Mouse (Mus musculus): ENCODE data around the gene Erbb2.
A peak's percentile ranks its signal among the peaks of the same experiment; 100 is the strongest.

Erbb2 gene

DNA sequence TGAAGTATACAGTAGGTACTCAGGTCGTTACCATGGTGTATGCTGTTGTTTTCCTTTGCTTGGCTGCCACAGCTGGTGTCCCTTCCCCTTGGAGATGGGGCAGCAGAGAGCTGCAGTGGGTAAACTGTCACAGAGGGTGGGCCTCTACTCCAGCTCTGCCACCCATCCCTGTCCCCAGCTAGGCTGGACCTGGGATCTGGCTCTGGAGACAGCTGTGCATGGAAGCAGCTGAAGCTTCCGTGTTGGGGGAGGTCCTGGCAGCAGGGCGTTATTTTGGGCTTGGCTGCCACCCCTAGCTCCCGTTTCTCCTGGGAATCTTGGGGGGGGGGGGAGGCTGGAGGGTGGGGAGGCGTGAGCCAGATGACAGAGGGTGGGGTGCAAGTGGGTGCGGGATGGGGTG lies 6.0 kb downstream of the Erbb2 start:
- no peak for DNase-seq (ENCODE audit: extremely low spot score, low read depth, low spot score)

DNA sequence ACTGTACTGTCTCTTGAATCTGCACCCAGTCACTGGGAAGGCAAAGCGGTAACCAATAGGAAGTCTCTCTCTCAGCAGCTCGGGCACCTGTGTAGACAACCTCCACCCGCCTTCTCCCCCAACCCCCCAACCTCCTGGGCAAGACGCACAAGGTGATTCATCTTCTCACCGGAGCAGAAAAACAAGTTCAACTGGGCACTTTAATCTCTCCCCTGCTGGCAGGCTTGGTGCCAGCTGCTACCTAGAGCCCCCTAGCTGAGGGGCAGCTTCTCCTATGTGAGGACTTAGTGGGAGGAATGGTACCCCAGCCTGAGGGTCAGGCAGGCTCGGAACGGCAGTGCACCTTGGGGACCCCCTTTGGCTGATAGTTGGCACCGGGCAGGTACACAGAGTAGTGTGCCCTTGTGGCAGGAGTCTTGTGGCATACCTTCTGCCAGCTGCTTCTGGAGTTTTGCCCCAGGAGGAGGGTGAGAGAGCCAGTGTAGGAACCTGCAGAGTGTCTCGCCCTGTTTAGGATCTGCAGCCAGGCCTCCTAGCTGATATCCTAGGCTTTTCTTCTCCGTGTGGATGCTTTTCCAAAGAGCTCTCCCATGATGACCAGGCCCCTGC lies 6.8 kb downstream of the Erbb2 start:
- no peak for DNase-seq (ENCODE audit: extremely low spot score, low read depth, low spot score)

DNA sequence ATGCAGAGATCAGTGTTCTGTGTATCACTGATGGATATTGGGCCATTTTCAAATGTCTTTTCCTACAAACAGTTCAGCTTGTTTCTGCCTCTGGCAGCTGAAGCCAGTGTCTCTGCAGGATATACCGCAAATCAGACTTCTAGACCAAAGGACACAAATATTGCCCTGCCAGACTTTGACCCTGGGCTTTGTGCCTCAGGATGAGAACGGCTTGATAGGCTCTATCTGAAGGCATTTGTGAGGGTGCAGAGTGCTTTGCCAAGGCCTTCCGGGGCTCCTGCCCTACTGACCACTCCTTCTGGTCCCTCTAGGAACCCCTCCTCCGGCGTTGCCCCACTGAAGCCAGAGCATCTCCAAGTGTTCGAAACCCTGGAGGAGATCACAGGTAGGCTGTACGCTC lies 14.3 kb downstream of the Erbb2 start:
- no peak for DNase-seq (ENCODE audit: extremely low spot score, low read depth, low spot score)

DNA sequence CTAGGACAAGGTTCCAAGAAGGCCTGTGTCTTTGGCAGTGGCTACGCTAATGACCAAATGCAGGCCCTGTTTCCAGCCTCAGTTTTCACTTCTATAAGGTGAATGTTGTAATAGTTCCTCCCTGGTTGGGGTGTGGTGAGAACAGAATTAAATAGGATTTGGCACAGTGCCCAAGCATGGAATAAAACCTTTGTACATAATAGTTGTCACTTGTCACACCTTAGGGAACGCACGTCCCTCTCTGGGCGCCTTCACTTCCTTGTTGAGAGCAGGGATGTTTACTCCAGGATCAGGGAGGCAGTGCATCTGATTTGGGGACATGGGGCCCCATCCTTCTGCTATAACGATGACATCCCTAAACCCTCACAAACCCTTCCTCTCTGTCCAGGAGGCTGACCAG lies 16.2 kb downstream of the Erbb2 start:
- no peak for DNase-seq (ENCODE audit: extremely low spot score, low read depth, low spot score)

DNA sequence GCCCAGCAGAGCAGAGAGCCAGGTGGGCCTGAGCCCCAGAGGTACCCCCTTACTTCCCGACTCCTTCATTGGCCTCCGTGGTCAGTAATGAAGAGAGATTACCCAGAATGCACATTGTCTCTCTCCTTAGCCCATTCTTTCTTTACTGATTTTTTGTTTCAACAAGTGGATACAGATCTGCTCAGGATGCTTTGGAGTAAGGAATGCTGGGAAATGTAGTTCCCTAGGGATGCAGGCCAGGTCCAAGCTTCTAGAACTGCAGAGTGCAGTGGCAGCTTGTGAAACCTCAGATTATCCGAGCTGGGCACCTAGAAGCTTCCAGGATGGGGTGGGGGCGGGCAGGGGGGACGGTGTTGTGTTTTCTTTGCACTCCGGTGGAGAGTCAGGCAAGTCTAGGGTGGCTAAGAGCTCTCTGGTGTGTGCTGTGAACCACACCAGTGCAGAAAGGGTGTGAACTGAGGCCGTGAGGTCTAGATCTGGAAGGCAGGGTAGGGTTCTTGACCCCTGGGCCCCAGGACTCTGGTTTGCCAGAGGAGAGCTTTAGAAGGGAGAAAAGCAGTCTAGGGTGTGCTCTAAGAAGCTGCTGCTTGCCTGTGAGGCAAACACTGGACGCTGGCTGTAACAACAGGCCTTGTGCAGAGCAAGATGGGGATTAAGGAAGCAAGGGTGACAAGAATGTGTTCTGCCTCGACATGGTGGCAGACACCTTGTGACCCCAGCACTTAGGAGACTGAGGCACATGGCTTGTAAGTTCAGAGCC lies 19.7 kb downstream of the Erbb2 start:
- DNase-seq (ENCODE audit: extremely low spot score, low read depth, low spot score), result no peak

DNA sequence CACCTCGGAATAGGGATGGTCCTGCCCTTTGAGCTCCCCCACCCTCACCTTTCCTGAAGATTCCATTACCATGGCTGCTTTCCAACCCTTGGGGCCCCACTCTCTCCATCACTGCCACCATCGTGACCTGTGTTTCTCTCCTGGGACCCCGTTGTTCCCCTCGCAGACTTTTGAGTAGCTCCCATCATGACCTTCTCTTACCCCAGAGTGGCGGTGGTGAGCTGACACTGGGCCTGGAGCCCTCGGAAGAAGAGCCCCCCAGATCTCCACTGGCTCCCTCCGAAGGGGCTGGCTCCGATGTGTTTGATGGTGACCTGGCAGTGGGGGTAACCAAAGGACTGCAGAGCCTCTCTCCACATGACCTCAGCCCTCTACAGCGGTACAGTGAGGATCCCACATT lies 23.5 kb downstream of the Erbb2 start:
- no peak for DNase-seq (ENCODE audit: extremely low spot score, low read depth, low spot score)

DNA sequence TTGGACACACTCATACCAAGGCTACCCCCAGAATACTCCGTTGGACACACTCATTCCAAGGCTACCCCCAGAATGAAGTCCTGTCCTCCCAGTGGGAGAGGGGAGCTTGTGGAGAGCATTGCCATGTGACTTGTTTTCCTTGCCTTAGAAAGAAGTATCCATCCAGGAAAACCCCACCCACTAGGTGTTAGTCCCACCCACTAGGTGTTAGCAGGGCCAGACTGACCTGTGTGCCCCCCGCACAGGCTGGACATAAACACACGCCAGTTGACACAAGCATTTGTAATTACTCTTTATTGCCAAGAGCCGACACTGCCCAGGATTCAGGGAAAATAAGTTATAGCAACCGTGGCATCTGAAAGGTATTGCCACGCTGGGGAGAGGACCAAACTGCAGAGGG lies 25.2 kb downstream of the Erbb2 start:
- no peak for DNase-seq (ENCODE audit: extremely low spot score, low read depth, low spot score)

DNA sequence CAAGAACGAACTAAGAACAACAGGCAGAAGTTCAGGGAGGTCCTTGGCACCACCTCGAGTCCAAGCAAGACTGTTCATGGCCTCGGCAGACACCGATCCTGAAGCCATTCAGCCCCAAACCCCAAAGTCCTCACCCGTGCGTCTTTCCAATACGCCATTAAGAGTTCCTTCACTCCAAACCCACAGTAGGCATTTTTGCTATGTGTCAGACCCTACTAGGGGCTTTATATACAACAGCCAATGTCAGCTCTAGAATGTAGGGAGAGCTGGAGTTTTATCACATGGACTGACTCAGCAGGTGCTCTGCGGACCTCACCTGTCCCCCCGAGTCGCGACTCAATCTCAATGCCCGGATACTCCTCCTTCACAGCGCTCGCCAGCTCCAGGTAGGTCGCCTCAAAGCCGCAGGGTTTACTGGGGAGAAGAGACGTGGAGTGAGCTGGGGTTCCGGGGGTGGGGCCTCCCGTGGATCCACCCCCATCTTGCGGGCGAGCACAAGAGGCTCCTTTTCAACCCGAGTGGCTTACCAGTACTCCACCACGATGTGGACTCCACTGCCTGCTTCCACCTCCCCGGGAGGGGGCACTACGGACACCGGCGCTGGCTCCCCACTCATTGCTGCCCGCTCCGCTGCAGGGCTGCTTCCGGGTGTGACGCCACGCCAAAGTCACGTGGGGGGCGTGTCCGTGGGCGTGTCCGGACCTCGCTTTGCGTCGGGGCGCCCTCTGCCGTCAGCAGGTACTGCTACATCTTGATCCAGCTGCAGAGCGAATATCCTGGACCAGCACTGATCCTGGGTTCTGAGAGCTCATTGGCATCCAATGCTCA lies 26.3 kb downstream of the Erbb2 start, which contains the start of gene Mien1:
TSS of gene Mien1 (minus strand) at position 661 of the 828 bp plus-strand sequence.
- DNase-seq (ENCODE audit: extremely low spot score, low read depth, low spot score), result peak; percentile 74

DNA sequence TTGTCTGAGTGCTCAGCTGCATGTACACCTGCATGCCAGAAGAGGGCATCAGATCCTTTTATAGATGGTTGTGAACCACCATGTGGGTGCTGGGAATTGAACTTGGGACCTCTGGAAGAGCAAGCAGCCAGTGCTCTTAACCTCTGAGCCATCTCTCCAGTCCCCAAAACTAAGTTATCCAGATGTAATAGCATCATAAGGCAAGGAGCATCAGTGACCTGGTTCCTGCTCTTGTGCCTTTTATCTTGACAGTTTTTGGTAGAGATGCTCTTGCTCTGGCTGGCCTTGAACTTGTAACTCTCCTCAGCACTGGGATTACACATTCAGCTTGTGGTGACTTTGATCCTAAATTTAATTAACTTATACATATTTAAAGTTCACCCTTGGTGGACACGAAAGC lies 31.4 kb downstream of the Erbb2 start:
- no peak for DNase-seq (ENCODE audit: extremely low spot score, low read depth, low spot score)

DNA sequence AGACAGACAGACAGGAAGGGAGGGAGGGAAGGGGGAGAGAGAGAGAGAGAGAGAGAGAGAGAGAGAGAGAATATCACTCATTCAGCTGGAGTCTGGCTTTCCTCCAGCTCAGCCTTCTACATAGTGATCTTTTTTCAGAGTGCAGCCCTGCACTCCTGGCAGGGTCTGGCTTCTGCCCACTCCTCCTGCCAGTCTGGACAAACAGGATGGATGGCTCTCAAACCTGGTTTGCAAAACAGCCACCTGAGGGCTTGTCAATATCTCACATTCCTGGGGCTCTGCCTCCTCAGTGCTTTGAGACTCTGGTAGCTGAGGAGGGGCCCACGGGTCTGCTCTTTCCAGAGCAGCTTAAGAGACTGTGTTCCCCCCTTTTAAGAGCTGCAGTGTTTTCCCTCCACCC lies 33.0 kb downstream of the Erbb2 start:
- no peak for DNase-seq (ENCODE audit: extremely low spot score, low read depth, low spot score)

DNA sequence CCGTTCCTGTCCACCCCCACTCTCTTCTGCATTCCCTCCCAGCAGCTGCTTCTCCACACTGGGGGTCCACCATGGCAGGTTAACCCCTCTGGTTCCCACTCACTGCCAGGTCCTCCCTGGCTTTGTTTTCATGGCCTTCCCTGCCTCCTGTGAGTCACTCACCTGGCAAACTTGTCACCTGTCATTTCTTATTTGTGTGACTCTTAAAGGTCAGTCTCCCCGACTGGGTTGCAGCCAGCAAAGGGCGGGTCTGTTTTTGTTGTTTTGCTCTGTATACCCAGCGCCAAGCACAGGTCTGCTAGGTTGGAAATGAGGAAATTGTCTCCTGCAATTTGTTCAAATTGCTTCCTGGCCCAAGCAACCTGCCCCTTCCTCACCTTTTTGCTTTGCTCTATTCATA lies 33.4 kb downstream of the Erbb2 start:
- no peak for DNase-seq (ENCODE audit: extremely low spot score, low read depth, low spot score)

DNA sequence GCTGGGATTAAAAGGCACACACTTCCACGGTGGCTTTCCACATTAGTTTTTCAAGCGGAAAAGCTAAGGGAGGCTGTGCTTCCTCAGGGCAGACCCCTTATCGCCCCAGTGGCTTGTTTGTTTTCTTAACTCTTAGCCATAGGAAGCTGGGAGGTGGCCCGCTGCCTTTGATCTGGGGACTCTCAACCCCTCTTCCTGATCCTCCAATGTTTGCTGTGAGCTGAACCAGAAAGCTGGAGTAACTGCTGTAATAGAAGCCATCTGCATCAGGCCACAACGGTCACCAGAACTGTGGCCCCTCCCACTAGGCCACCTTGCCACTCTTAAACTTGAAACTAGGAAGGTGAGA lies 33.9 kb downstream of the Erbb2 start, which contains the start of gene Grb7:
TSS of gene Grb7 (plus strand) at position 182 of the 349 bp plus-strand sequence.
- DNase-seq (ENCODE audit: extremely low spot score, low read depth, low spot score), result no peak

DNA sequence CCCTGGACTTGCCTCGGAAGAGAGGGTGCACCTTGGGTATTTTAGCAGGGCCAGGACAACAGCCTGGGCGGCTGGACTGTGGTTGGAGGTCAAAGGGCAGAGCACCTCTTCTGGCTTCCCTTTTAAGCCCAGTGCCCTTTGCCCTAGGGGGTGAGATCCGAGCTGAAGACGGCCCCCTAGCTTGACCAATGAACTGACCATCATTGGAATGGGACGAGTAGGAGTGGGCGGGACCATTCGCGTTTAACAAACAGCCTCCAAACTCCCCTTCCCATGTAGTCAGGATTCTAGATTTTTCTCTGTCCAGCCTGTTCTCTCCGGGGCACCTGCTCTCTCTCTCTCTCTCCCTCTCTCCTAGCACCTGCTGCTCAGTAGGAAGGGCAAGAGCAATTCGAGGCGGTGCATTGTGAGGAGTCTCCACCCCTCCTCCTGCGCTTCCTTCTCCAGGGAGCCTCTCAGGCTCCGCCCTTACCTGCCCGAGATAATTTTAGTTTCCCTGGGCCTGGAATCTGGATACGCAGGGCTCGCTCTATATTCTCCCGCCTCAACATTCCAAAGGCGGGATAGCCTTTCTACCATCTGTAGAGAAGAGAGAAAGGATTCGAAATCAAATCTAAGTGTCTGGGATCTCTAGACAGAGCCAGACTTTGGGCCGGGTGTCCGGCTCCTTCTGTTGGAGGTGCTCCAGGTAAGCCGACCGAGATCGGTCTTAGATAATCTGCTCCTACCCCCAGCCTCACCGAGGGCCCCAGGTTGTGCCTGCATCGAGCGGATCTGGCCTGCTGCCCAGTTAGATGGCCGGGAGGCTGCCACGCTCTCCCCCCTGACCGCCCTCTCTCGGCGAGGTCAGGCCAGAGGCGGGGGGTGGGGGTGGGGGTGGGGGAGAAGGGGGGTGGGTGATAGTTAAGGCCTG lies 34.5 kb downstream of the Erbb2 start:
- DNase-seq (ENCODE audit: extremely low spot score, low read depth, low spot score), result no peak

DNA sequence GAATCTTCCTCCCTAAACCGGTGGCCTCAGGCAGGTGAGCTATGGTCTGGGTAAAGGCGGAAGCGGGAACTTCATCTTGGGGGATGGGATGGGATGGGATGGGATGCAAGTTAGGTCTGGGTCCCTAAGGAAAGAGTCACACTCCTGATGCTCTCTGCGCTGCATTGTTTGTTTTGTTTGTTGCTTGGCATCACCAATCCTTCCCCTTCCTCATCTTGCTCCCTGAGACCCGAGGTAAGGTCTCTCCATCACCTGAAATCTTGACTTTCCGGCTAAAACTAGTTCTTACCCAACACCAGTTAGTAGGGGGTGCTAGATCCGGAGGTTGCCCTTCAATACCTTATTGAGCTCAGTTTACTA lies 35.2 kb downstream of the Erbb2 start:
- DNase-seq (ENCODE audit: extremely low spot score, low read depth, low spot score), result no peak

DNA sequence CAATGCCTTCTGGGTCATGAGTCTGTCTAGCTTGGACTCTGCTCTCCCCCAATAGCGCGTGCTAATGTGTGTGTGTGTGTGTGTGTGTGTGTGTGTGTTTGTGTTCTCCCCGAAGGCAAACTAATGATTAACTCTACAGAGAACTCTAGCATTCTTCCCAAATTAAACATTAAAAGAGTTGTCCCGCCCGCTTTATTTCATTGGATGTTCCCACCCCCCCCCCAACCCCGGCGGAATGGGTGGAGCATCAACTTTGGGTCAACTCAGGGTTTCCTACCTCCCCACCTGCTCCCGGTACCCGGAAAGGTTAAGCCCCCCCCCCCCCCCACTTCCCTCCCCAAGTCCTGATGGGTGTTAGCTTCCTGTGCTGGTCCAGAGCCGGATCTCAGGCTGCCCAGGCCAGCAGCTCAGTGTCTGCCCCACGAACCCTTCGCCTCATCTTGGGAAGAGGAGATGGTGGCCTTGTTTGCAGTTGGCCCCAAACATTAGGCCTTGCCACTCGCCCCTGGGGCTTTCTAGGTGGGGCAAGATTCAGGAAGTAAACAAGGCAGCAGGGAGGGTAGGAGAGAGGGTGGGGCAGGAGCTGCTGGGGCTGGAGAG lies 36.0 kb downstream of the Erbb2 start:
- no peak for DNase-seq (ENCODE audit: extremely low spot score, low read depth, low spot score)

DNA sequence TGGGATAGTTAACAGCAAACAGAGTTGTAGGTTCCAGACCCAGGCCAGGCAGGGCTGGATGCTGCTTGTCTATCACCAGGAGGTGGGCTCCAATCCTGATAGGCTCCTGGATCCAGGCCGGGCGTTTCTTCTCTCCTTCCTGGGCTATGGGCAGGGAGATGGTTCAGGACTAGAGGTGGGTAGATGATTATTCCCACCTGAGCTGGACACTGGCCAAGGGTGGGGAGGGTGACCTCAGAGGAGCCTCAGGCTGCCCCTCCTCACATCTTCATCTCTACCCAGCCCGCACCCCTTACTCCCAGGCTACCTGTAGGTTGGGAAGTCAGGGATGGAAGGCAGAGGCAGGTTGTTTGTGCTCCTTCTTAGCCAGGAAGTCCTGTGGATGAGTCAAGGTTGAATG lies 37.1 kb downstream of the Erbb2 start:
- no peak for DNase-seq (ENCODE audit: extremely low spot score, low read depth, low spot score)

DNA sequence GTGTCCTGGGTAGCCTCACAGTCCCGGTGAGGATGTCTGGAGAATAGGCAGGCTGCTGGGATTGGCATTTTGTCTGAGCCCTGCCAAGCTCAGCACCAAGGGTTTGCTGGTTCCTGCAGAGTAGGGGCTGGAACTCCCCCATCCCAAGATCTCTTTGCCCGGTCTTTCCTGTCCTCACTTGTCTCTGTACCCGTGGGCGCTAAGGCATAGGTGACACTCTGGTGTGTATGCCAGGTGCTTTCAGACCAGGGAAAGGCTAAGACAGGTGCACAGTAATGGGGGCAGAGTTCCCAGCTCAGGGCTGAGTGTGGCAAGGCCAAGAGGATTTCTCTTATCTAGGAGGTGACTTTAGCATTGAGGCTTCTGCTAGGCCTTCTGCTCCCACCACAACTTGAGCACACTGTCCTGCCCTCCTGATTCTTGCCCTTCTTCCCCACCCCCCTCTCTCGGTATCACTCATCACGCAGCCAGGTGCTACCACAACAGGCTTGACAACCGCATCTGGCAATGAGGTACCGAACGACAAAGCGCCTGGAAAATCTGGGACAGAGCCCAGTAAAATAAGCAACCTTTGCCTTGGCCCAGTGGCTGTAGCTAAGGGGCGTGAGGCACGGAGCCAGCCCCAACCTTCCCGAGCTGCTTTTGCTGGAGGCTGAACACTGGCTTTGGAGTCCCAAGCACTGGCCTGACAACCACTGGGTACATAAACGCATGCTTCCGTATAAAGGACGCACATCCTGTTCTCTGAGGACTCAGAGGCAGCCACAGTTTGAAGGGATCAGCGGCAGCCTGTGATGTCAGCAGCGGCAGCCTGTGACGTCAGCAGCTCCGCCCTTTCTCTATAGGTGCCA lies 37.9 kb downstream of the Erbb2 start:
- DNase-seq (ENCODE audit: extremely low spot score, low read depth, low spot score), result no peak

DNA sequence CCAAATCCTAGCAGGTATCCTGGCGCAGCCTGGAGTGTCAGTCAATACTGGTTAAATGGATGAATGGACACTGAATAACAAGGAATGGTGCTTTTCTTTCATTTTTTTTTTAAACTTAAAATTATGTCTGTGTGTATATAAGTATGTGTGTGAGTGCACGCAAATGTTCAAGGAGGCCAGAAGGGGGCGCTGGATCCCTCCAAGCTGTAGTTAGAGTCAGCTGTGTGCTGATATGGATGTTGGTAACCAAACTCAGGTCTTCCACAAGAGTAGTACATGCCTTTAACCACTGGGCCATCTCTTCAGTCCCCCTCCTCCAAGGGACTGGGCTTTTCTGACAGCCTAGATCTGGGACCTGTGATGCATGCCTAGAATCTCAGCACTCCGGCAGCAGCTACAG lies 43.2 kb downstream of the Erbb2 start:
- no peak for DNase-seq (ENCODE audit: extremely low spot score, low read depth, low spot score)

DNA sequence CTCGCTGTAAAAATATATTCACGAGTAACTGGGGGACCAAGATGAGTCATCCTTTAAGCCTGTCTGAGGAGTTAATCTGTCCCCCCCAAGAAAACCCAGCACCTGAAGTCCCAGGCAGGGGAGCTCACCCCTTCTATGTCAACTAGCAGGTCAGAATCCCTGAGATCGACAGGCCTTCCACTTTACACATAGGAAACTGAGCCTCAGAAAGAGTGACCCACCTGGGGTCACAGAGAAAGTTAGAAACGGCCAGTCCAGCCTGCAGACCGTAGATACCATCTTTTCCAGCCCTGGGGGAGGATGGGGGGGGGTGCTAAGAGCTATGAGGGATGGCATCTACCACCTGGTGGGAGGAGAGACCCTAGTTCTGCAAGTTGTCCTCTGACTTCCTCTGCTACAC lies 44.3 kb downstream of the Erbb2 start:
- no peak for DNase-seq (ENCODE audit: extremely low spot score, low read depth, low spot score)

DNA sequence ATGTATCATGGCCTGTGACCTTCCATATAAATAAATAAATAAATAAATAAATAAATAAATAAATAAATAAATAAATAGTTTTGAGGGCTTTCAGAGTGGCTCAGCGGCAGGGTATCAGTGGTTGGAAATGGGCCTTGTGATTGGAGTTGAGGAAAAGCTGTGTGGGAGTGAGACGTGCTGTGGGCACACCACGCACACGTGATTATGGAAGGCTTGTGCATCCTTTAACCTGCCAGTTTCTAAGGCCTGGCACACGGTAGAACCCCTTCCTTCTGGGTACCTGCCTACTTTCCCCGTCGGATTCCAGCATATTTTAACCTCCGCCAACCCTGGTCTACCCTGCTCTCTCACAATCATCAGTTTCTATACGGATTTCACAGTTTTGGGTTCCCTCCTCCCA lies 44.7 kb downstream of the Erbb2 start:
- DNase-seq (ENCODE audit: extremely low spot score, low read depth, low spot score), result no peak

Data from hindlimb bud, embryonic 11.5 days (tissue).